Mouse (Mus musculus) G1E (cell line): ENCODE measurements around the gene Dennd2d. TPM values are rescaled to one million over a fixed set of nuclear protein-coding genes. Genes with fewer than 3 reads are reported as not detected.
A peak's percentile ranks its signal among the peaks of the same experiment; 100 is the strongest.

ENCODE experiments used
- ATAC-seq: 2 replicates; pipeline ENCODE4 v1.8.0; 2016; ENCODE audit warnings: mild to moderate bottlenecking; ENCODE audit not compliant: insufficient number of reproducible peaks, poor library complexity, low FRiP score, severe bottlenecking; ENCODE audit errors: extremely low read depth
- DNase-seq: peaks from one replicate; pipeline ENCODE4 v3.0.0; 2012; ENCODE audit warnings: low spot score
- H3K27me3 ChIP-seq: 2 replicates; pipeline ENCODE4 v1.6.1; 2012; ENCODE audit warnings: mild to moderate bottlenecking, low read length, inconsistent platforms; ENCODE audit not compliant: insufficient read depth
- H3K36me3 ChIP-seq: replicated peaks from 2 replicates; pipeline ENCODE3; 2012; ENCODE audit warnings: mild to moderate bottlenecking, inconsistent platforms
- H3K4me1 ChIP-seq: 2 replicates; pipeline ENCODE4 v1.6.1; 2012; ENCODE audit warnings: low read depth, low read length, inconsistent platforms, mixed read lengths; ENCODE audit not compliant: insufficient read depth
- H3K4me3 ChIP-seq: 2 replicates; pipeline ENCODE4 v1.5.1; 2012; ENCODE audit warnings: low read depth, mild to moderate bottlenecking, inconsistent platforms, low read length, moderate library complexity, mixed read lengths
- H3K9me3 ChIP-seq: replicated peaks from 2 replicates; pipeline ENCODE4 v1.6.1; 2012; ENCODE audit warnings: inconsistent platforms
- CTCF ChIP-seq: IDR thresholded peaks from 2 replicates; pipeline ENCODE4 v1.5.1; 2012; ENCODE audit warnings: low read depth, low read length, inconsistent platforms, mixed read lengths
- GATA1 ChIP-seq: IDR thresholded peaks from 2 replicates; pipeline ENCODE4 v1.6.1; 2012; ENCODE audit warnings: borderline replicate concordance, low read length, inconsistent platforms, mixed read lengths
- GATA2 ChIP-seq: IDR thresholded peaks from 2 replicates; pipeline ENCODE4 v1.6.1; 2012; ENCODE audit warnings: low read depth, low read length, inconsistent platforms, borderline replicate concordance
- POLR2AphosphoS5 ChIP-seq: IDR thresholded peaks from 2 replicates; pipeline ENCODE4 v1.6.1; 2012; ENCODE audit warnings: low read depth, low read length, inconsistent platforms; ENCODE audit not compliant: insufficient replicate concordance
- TAL1 ChIP-seq: conservative IDR thresholded peaks from 2 replicates; pipeline ENCODE4 v1.6.1; 2012; ENCODE audit warnings: low read depth, low read length, inconsistent platforms, mixed read lengths
- polyA plus RNA-seq: library from polyadenylated mRNA; stranded (reverse); fragments of >175 nt; gene quantifications from 2 replicates; pipeline ENCODE4 v1.2.3, GENCODE M21; 2012
- total RNA-seq, 2 experiments: library from RNA; stranded (forward) in 1 of 2; stranded (reverse) in 1 of 2; fragments of 200-1000 nt in 1 of 2; fragments of >200 nt in 1 of 2; fragmentation: Nextera tagmentation in 1 of 2; gene quantifications; 2 replicates each; pipeline ENCODE4 v1.2.3; 2014 to 2017

Dennd2d gene
- total and polyA plus RNA-seq, 3 experiments = 0.15 to 0.53 (median 0.49) TPM

GRCm38 (mm10) chr3:106547924-106548539, 65.8 kb downstream of the Dennd2d start:
- Histone ChIP-seq H3K36me3 (peaks cover 6% of the 10 kb centered on the region), H3K4me1 (peaks cover 25% of the 10 kb centered on the region), H3K4me3 (peak overlapping the region; percentile 96), H3K9me3 (no peaks in the 10 kb centered on the region), H3K27me3 (no peaks in the 10 kb centered on the region)
- ATAC-seq (0 out of 2 replicates have a peak, but pooled peaks have one; percentile 3), DNase-seq (peak; percentile 8)
- TF ChIP-seq CTCF (no peak), GATA2 (no peak), TAL1 (no peak), POLR2AphosphoS5 (no peak), GATA1 (no peak)

- no peak overlapping the region for H3K4me3 ChIP-seq
- ATAC-seq = no peak
- H3K9me3 ChIP-seq = no peaks in the 10 kb centered on the region
- peaks cover 12% of the 10 kb centered on the region for H3K36me3 ChIP-seq
- H3K4me1 ChIP-seq = peaks cover 32% of the 10 kb centered on the region
- no peak for DNase-seq
- no peaks in the 10 kb centered on the region for H3K27me3 ChIP-seq
- no peak for TF ChIP-seq CTCF
- TF ChIP-seq POLR2AphosphoS5 = no peak
- TF ChIP-seq GATA2 = no peak
- TF ChIP-seq GATA1 = no peak
- TF ChIP-seq TAL1 = no peak
Observed at GRCm38 (mm10) chr3:106548971-106549370, 66.8 kb downstream of the Dennd2d start.

Other genes starting within 250 kb of the Dennd2d start
- not detected in 2 replicates for gene Chil6, start 76.2 kb upstream of the Dennd2d start, total RNA-seq (2014; fragmentation: Nextera tagmentation)
- gene Chil6, start 76.2 kb upstream of the Dennd2d start, total RNA-seq (2017) = not detected in 2 replicates
- not detected in 2 replicates for gene Chil6, start 76.2 kb upstream of the Dennd2d start, polyA plus RNA-seq
- 44.5 and 47.2 TPM in 2 replicates for gene Dram2, start 65.4 kb downstream of the Dennd2d start, total RNA-seq (2014; fragmentation: Nextera tagmentation)
- gene Dram2, start 65.4 kb downstream of the Dennd2d start, total RNA-seq (2017) = 29.2 and 29.4 TPM in 2 replicates
- gene Dram2, start 65.4 kb downstream of the Dennd2d start, polyA plus RNA-seq = 1.1 and 1.2 TPM in 2 replicates
- gene Cept1, start 65.4 kb downstream of the Dennd2d start, total RNA-seq (2014; fragmentation: Nextera tagmentation) = 18.3 and 31.1 TPM in 2 replicates
- 64.4 and 66.7 TPM in 2 replicates for gene Cept1, start 65.4 kb downstream of the Dennd2d start, total RNA-seq (2017)
- gene Cept1, start 65.4 kb downstream of the Dennd2d start, polyA plus RNA-seq = 0.57 and 0.95 TPM in 2 replicates
- gene Lrif1, start 202.6 kb downstream of the Dennd2d start, total RNA-seq (2014; fragmentation: Nextera tagmentation) = 81.6 and 103 TPM in 2 replicates
- 45.2 and 51.0 TPM in 2 replicates for gene Lrif1, start 202.6 kb downstream of the Dennd2d start, total RNA-seq (2017)
- gene Lrif1, start 202.6 kb downstream of the Dennd2d start, polyA plus RNA-seq = 2.0 and 2.3 TPM in 2 replicates